Mouse (Mus musculus) midbrain, postnatal 0 days (tissue): ENCODE results near the gene Xdh. TPM values are rescaled to one million over a fixed set of nuclear protein-coding genes. Genes with fewer than 3 reads are reported as not detected.

ENCODE experiments used
- ATAC-seq: fragments of 200-750 bp; cut with Nextera tagmentation; 2 replicates; pipeline ENCODE4 v1.8.0; 2017; ENCODE audit warnings: moderate number of reproducible peaks, mild to moderate bottlenecking, moderate TSS enrichment, moderate library complexity; ENCODE audit not compliant: low FRiP score
- DNase-seq: peaks from one replicate; pipeline ENCODE4 v3.0.0-alpha.2; 2015; ENCODE audit warnings: low spot score
- H3K27ac ChIP-seq: fragments of 300-500 bp; sonication (generic); 2 replicates; pipeline ENCODE4 v1.5.1; 2014; ENCODE audit warnings: low read depth, mild to moderate bottlenecking, low read length, mixed read lengths
- H3K27me3 ChIP-seq: fragments of 300-500 bp; sonication (generic); 2 replicates; pipeline ENCODE4 v1.6.1; 2014; ENCODE audit warnings: low read length, control low read depth, mixed read lengths; ENCODE audit not compliant: insufficient read depth
- H3K36me3 ChIP-seq: fragments of 300-500 bp; sonication (generic); 2 replicates; pipeline ENCODE4 v1.6.1; 2014; ENCODE audit warnings: low read length, control low read depth, mixed read lengths; ENCODE audit not compliant: insufficient read depth
- H3K4me1 ChIP-seq: fragments of 300-500 bp; sonication (generic); 2 replicates; pipeline ENCODE4 v1.6.1; 2014; ENCODE audit warnings: mild to moderate bottlenecking, control low read depth, antibody characterized with exemption, low read length, mixed read lengths; ENCODE audit not compliant: insufficient read depth
- H3K4me2 ChIP-seq: fragments of 300-500 bp; sonication (generic); 2 replicates; pipeline ENCODE4 v1.6.1; 2014; ENCODE audit warnings: low read depth, mild to moderate bottlenecking, low read length, mixed read lengths; ENCODE audit not compliant: poor library complexity, severe bottlenecking
- H3K4me3 ChIP-seq: fragments of 300-500 bp; sonication (generic); 2 replicates; pipeline ENCODE4 v1.5.1; 2014; ENCODE audit warnings: low read depth, mild to moderate bottlenecking, low read length, moderate library complexity
- H3K9ac ChIP-seq: fragments of 300-500 bp; sonication (generic); replicated peaks from 2 replicates; pipeline ENCODE4 v1.6.1; 2014; ENCODE audit warnings: mild to moderate bottlenecking, low read length, moderate library complexity, mixed read lengths; ENCODE audit not compliant: poor library complexity, severe bottlenecking
- H3K9me3 ChIP-seq: fragments of 300-500 bp; sonication (generic); 2 replicates; pipeline ENCODE4 v1.6.1; 2016; ENCODE audit warnings: low read length, control low read depth
- CTCF ChIP-seq: IDR thresholded peaks from 2 replicates; pipeline ENCODE4 v1.5.1; 2016; ENCODE audit warnings: antibody characterized with exemption, mild to moderate bottlenecking
- WGBS: fragments of 180-500 bp; shearing (Covaris S2); extraction: QIAGEN DNeasy Blood & Tissue Kit; methylation state at CpG from one replicate; pipeline ENCODE4 v1.1.7; 2014; 5-methylcytosine and 5-hydroxymethylcytosine counted together
- polyA plus RNA-seq: library from polyadenylated mRNA; unstranded; fragments of >200 nt; fragmentation: Nextera tagmentation; extraction: Ambion mirVana; gene quantifications from 2 replicates; pipeline ENCODE4 v1.2.1, GENCODE M21; 2015
- total RNA-seq: library from RNA; depleted of rRNA; stranded (reverse); fragments of >200 nt; gene quantifications from 2 replicates; pipeline ENCODE4 v1.2.3, GENCODE M21; 2014

The Xdh gene
- total and polyA plus RNA-seq, 2 experiments from 2014 or later = 0.55 to 0.59 TPM

- TF ChIP-seq CTCF = no peak
- ATAC-seq (no peak), DNase-seq (no peak)
- Histone ChIP-seq H3K9ac (no peak overlapping the region), H3K27me3 (no peaks in the 10 kb centered on the region), H3K4me1 (no peaks in the 10 kb centered on the region), H3K4me2 (no peak overlapping the region), H3K9me3 (no peaks in the 10 kb centered on the region), H3K36me3 (no peaks in the 10 kb centered on the region), H3K4me3 (no peak overlapping the region), H3K27ac (no peak overlapping the region)
- 29% methylated on average over 2 of the region's 2 CpGs for WGBS
Measured at GRCm38 (mm10) chr17:73962628-73963043, 12.6 kb upstream of the Xdh start.

GRCm38 (mm10) chr17:73961801-73962403, 11.9 kb upstream of the Xdh start:
- Histone ChIP-seq H3K4me2 (no peak overlapping the region), H3K36me3 (no peaks in the 10 kb centered on the region), H3K9me3 (no peaks in the 10 kb centered on the region), H3K27me3 (no peaks in the 10 kb centered on the region), H3K4me1 (no peaks in the 10 kb centered on the region), H3K9ac (no peak overlapping the region), H3K27ac (no peak overlapping the region), H3K4me3 (no peak overlapping the region)
- 94% methylated on average over 1 of the region's 1 CpGs for WGBS
- DNase-seq = no peak
- no peak for TF ChIP-seq CTCF
- ATAC-seq = no peak

- Histone ChIP-seq H3K9ac (no peak overlapping the region), H3K4me3 (no peak overlapping the region), H3K27me3 (no peaks in the 10 kb centered on the region), H3K27ac (no peak overlapping the region), H3K36me3 (no peaks in the 10 kb centered on the region), H3K9me3 (no peaks in the 10 kb centered on the region), H3K4me2 (no peak overlapping the region), H3K4me1 (no peaks in the 10 kb centered on the region)
- ATAC-seq (no peak), DNase-seq (no peak)
- WGBS = 92% methylated on average over 4 of the region's 4 CpGs
- no peak for TF ChIP-seq CTCF
Measured at GRCm38 (mm10) chr17:73960745-73961144, 10.7 kb upstream of the Xdh start.

- Histone ChIP-seq H3K9me3 (no peaks in the 10 kb centered on the region), H3K36me3 (no peaks in the 10 kb centered on the region), H3K4me2 (no peak overlapping the region), H3K9ac (no peak overlapping the region), H3K27me3 (no peaks in the 10 kb centered on the region), H3K4me1 (no peaks in the 10 kb centered on the region), H3K27ac (no peak overlapping the region), H3K4me3 (no peak overlapping the region)
- DNase-seq (no peak), ATAC-seq (no peak)
- no peak for TF ChIP-seq CTCF
- 88% methylated on average over 4 of the region's 4 CpGs for WGBS
Measured at GRCm38 (mm10) chr17:73952103-73952521, 2.1 kb upstream of the Xdh start.

GRCm38 (mm10) chr17:73950970-73951369, 974 bp upstream of the Xdh start:
- Histone ChIP-seq H3K4me3 (no peak overlapping the region), H3K9ac (no peak overlapping the region), H3K36me3 (no peaks in the 10 kb centered on the region), H3K27ac (no peak overlapping the region), H3K9me3 (no peaks in the 10 kb centered on the region), H3K27me3 (no peaks in the 10 kb centered on the region), H3K4me1 (no peaks in the 10 kb centered on the region), H3K4me2 (no peak overlapping the region)
- ATAC-seq (no peak), DNase-seq (no peak)
- WGBS = 92% methylated on average over 5 of the region's 5 CpGs
- TF ChIP-seq CTCF = no peak

GRCm38 (mm10) chr17:73949498-73949897, 498 bp downstream of the Xdh start:
- no peaks in the 10 kb centered on the region for H3K27me3 ChIP-seq
- H3K4me3 ChIP-seq = no peak overlapping the region
- peak; percentile 75 for TF ChIP-seq CTCF
- no peaks in the 10 kb centered on the region for H3K4me1 ChIP-seq
- H3K9ac ChIP-seq = no peak overlapping the region
- no peak overlapping the region for H3K4me2 ChIP-seq
- DNase-seq (peak; percentile 49), ATAC-seq (no peak)
- H3K9me3 ChIP-seq = no peaks in the 10 kb centered on the region
- no peak overlapping the region for H3K27ac ChIP-seq
- no peaks in the 10 kb centered on the region for H3K36me3 ChIP-seq
- WGBS = 71% methylated on average over 4 of the region's 4 CpGs
